Mouse (Mus musculus) thymus, postnatal 14 days (tissue): ENCODE measurements around the gene Wdr89.
"Not testable (repeated sequence)": the region's sequence is repeated elsewhere in the genome, so short reads cannot be mapped to it uniquely, and the experiment has no call there.

ENCODE experiments used
- DNase-seq: peaks from one replicate; pipeline ENCODE4 v3.0.0; 2021

Gene Wdr89

DNA sequence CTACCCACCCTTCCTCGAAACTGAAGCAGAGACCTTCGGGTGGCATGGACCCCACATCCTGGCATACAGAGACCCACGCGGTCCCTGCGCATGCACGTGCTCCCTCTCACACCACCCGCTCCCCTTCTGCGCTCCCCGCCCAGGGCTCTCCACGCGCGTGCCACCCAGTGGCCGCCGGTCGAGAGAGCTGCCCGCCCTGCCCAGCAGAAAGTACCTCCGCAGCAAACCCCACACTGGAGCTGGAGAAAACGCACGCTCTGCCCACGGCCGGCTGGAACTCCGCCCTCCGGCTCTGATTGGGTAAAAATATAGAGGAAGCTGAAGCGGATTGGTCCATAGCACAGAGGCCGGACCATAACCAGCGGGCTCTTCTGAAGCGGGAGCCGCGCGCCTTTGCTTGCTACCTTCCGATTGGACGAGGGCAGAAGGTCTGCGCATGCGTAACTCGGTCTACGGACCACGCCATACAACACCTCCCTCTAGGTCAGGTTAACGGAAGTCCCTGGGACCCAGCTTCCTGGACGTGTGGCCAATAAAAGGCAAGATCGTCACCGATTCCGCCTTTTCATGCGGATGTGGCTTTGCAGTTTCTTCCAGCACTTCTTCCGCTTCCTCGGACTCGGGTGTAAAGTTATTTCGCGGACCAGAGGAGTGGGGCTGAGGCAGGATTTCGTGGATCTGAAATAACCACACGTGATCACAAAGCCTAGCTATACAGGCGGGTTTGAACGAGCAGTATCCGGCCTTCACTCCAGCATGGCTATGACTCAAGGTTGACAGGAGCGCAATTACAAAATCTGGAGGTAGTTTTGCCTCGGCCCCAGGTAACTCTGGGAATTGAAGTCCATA lies at the start of gene Wdr89:
Gene Wdr89, minus strand, starts transcription at position 280 of the 849 bp plus-strand sequence.
- peak; percentile 99 for DNase-seq

DNA sequence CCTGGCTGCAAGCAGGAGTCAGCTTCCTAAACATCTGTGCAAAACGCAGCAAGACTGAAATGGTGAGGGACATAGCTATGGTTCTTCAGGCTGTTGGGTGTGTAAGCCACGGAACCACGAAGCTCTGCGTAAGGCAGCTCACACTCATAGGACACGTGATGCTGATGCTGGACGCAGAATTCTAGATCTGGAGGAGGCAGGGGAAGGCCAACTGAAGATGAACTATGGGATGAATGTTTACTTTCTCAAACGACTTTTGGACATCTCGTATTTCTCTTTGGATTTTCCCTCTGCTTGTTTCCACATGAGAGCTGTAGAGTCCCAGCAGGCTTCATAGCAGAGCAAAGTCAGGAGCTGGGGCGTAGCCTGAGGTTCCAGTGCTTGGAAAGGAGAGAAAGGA lies 44.3 kb upstream of the Wdr89 start:
- DNase-seq, result no peak

DNA sequence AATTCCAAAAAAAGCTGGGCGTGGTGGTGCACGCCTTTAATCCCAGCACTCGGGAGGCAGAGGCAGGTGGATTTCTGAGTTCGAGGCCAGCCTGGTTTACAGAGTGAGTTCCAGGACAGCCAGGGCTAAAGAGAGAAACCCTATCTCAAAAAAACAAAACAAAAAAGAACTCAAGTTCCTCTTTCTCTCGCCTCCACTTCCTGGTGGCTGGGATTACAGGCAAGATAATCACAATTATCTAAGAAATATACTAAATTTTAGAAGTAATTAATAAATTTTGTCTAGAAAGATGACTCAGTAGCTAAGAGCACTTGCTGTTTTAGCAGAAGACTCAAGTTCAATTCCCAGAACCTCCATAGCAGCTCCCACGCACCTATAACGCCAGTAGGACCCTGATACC lies 43.6 kb upstream of the Wdr89 start:
- not testable (repeated sequence) for DNase-seq

DNA sequence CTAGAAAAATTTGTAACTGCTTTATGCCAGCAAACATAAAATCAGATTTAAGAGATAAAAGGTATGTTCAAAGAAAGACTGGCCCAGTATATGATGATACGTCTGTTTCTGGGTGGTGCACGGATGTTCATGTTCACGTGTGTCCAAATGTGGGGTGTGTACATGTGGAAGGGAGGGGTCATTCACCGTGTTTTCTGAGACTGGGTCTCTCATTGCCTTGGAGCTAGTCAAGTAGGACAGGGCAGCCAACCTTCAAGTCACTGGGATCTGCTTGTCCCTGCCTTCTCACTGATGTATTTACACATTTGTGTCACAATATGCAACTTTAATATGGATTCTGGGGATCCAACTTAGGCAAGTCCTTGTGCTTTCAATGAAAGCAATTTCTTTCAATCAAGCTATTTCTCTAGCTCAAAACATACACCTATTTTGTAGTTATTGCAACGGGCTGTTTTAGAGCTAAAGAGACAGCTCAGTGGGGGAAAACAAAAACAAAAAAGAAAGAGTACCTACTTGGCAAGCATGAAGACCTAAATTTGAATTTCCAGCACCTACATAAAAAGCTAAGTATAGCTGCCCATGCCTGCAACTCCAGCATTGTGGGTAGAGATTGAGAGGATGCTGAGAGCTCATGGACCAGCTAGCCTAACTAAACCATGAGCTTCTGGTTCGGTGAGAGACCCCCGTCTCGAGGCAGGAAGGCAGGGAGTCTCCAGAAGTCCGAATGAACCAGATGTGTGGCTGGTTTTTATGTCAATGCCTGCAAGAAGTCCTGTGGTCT lies 41.4 kb upstream of the Wdr89 start:
- no peak for DNase-seq

DNA sequence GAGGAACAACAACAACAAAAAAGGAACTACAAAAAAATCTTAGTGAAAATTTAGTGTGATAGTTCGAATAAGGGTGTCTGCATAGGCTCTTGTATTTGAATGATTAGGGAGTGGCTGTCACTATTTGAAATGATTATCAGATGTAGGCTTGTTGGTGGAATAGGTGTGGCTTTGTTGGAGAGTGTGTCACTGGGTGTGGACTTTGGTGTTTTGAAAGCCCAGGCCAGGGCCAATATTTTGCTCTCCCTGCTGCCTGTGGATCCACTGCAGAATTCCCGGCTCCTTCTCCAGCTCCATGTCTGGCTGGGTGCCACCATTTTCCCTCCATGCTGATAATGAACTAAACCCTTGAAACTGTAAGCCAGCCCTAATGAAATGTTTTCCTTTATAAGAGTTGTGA lies 40.2 kb upstream of the Wdr89 start:
- no peak for DNase-seq

DNA sequence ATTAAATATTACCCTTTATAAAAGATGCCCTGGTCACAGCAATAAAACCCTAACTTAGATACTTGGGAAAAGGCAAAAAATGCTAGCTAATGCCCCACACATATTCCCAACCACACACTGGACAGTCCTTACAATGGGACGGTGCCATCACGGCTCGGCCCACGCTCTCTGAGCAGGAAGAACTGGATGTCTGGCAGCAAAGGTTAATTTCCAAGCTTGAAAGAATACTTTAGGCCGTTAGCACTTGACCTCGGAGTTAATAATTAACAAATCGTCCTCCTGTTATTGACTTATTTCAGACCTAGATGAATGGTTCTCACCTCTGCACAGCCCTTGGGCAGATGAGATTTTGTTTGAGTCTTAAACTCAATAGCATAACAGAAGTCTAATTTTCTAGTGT lies 37.3 kb upstream of the Wdr89 start:
- no peak for DNase-seq

DNA sequence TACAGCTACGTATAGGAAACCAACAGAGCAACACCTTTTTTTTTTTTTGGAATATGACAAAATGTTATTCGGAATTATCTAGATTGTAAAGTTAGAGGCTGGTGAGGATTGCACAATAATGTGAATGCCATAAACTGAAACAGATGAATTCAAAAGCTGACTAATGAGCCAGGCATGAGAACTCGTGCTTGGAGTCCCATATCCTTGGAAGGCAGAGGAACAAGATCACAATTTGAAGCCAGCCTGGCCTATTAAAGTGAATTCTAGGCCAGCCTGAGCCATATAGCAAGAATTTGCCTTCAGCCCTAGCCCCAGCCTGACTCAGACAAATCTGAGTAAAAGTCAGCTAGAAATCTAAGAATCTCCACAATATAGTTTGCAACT lies 33.4 kb upstream of the Wdr89 start:
- no peak for DNase-seq

DNA sequence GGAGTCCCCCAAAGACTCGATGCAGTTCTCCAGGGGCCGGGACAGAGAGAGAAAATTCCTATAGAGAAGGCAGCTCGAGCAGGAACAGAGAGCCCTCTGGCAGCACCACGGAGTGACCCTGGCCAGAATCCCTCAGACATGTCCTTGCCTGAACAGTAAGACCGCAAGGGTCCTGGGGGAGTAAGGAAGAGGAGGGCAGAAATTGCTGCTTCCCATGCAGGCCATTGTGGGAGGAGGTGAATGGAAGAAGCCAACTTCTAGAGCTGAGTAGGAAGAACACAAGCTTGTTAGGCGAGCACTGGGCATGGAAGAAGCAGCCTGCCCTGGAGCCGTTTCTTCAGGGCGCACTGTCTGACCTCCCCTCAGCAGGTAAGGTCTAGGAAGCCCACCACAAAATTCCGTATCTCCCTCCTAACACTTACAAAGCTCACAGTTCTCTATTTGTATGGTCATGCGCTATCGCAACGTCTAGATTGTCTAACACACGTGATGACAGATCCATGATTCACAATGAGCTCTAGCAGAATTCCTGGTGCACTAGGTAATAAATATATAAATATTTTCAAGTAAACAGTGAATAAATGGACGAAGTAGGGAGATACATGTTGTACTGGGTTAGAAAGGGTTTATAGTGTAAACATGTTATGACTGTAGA lies 32.9 kb upstream of the Wdr89 start:
- DNase-seq, result no peak

DNA sequence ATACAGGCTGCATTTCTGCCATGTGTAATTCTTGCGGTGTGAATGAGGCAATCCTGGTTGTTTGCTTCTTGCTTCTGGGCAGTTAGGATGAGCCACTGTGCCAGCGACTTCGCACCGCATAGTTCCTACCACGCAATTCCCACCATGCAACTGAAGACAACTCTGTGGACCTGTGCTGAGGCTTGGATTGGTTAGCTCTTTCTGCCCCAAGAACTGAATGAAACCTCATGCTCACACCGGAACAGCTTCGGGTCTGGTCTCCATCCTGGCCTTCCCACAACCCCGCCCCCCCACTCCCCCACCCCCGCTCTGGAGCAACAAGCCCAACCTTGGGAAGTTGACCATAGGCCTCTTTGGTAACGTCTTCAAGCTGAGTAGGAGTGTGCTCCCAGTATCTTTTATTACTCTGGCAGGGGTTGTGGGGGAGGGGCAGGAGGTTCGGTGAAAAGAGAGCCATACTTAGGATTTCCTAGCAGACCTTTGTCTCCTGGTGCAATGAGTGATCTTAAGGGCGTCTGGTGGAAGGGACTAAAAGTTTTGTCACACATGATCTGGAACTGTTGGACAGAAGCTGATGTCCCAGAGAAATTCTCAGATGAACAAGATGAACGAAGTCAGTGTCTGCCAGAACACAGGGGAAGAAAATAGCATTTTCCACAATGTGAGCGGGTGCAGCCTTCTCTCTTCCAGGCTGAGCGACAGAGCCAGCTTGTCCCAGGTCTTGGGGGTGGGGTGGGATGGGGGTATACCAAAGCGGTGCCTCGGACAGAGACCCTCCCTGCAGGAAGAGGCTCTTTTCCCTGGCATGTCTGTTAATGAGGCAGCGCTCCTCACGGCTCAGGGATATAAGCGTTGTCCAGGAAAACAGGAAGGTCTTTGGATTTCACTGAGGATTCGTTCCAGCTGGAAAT lies 32.1 kb upstream of the Wdr89 start:
- DNase-seq, result no peak

DNA sequence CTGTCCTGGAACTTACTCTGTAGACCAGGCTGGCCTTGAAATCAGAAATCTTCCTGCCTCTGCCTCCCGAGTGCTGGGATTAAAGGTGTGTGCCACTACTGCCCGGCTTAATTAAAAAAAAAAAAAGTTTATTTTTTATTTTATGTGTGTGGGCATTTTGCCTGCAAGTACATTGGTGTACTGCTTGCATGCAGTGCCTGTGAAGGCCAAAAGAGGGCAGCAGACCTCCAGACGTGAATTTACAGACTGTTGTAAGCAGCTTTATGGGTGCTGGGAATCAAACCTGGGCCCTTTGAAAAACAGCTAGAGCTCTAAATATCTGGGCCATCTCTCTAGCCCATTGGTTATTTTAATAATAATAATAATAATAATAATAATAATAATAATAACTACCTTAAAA lies 29.4 kb upstream of the Wdr89 start:
- DNase-seq, result peak; percentile 12

DNA sequence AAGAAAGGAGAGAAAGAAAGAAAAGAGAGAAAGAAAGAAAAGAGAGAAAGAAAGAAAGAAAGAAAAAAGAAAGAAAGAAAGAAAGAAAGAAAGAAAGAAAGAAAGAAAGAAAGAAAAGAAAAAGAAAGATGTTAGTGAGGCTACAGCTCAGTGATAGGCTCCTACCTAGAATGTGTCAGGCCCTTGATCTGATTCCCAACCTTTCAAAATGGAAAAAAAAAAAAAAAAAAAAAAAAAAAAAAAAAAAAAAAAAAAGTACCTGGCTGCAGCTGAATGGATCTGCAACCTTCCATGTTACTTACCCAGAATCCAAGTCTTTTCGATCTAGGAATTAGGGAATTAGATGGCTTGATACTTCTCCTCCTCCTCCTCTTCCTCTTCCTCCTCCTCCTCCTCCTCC lies 26.5 kb upstream of the Wdr89 start:
- not testable (repeated sequence) for DNase-seq

DNA sequence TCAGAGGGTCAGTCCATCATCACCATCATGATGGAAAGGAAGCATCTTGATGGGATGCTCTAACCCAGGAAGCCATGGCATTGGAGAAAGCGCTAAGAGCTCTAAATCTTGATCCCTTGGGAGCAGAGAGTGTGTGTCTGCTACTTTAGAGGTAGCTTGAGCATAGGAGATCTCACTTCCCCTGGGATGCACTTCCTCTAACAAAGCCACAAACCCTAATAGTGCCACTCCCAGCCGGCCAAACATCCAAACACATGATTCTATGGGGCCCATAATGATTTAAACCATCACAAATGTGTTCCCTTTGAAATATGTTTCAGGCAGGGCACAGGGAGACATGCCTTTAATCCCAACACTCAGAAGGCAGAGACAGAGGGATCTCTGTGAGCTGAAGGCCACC lies 19.7 kb upstream of the Wdr89 start:
- no peak for DNase-seq

DNA sequence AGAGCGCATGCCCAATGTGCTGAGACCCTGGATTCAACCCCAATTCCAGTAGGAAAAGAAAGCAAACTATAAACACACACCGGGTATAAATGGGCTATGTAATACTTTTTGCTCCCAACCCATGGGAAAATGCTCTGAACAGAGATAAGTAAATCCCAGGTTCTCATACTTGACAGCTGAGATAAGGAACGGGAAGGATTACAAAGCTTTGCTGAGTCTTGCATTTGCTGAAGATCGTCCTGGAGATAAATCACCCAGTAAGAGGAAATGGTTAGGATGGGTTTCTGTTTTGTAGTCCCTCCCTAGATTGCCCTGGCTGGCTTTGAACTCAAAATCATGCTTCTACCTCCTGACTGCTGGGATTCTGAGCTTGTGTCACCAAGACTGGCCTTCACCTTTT lies 18.0 kb upstream of the Wdr89 start:
- no peak for DNase-seq

DNA sequence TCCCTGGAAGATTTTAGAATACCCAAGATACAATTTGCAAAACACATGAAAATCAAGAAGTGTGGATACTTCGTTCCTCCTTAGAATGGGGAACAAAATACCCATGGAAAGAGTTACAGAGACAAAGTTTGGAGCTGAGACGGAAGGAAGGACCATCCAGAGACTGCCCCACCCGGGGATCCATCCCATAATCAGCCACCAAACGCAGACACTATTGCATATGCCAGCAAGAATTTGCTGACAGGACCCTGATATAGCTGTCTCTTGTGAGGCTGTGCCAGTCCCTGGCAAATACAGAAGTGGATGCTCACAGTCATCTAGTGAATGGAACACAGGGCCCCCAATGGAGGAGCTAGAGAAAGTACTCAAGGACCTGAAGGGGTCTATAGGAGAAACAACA lies 14.7 kb upstream of the Wdr89 start:
- DNase-seq, result not testable (repeated sequence)

DNA sequence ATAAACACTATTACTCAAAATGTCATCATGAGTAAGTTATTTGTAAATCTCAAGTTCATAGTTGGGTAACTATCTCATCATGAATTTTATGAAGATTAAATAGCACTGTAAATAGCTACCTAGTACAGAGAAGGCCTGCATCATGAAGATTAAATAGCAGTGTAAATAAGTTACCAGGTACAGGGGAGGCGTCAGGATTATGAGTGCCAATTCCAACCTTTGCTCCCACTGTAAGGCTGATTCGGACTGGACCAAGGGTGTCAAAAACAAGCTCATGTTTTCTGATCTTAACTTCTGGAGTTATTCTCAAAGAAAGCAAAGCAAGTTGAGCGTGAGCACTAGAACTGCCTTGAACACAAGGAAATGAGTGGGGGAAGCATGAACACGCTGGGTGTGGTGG lies 14.3 kb upstream of the Wdr89 start:
- no peak for DNase-seq

DNA sequence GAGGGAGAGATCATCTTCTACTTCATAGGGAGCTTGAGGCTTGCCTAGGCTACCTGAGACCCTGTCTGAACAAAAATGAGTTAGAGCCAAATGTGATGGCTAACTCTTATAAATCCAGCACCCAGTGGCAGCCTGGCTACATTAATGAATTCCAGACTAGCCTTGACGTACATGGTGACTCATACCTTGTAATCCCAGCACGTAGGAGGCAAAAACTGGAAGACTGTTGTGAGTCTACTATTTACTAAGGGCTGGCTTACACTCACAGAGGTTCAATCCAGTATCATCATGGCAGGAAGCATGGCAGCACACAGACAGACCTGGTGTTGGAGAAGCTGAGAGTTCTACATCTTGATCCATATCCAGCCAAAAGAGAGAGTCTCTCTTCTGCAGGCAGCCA lies 13.5 kb upstream of the Wdr89 start:
- no peak for DNase-seq

DNA sequence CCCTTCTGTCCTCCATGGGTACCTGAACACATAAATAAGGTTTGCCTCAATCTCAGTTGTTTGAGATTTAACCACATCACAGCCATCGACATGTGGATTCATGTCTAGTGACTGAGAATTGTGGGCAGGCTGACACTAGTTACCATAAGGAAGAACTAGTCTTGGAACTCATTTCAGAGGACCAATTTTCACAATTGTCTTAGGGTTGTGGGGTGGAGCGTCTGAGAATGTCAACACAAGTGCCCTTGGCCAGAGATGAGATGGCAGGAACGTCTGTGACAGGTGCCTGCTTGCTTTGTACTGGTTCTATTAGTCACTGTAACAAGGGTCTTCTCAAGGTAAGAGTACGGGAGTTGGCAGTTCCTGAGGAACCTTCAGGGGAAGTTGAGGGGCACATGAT lies 11.8 kb upstream of the Wdr89 start:
- DNase-seq, result no peak

DNA sequence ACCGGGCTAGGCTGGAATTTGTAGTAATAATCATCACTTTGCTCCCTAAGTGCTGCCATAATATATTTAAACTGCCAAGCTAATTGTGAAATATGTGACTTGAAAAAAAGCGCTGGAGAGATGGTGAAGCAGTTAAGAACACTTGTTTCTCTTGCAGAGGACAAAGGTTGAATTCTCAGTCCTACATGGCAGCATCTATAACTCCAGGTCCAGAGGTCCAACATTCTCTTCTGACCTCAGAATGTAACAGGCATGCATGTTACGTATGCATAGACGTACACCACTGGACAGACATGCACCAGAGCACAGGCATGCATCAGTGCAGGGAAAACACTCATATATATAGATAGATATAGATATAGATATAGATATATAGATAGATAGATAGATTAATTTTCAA lies 9.1 kb upstream of the Wdr89 start:
- no peak for DNase-seq

DNA sequence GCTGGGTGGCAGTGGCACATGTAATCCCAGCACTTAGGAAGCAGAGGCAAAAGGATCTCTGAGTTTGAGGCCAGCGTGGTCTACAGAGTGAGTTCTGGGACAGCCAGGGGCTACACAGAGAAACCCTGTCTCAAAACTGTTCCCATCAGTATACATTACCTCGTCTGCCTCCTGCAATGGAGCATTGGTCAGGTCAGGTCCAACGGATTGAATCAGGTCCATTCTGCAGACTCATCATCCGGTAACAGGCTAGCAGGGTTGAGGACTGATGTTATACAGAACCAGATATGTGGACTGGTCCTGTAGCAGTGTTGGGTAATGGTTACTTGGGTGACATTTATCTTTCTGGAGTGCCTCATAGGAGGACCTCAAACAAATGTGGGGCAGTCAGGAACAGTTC lies 3.3 kb upstream of the Wdr89 start:
- no peak for DNase-seq

DNA sequence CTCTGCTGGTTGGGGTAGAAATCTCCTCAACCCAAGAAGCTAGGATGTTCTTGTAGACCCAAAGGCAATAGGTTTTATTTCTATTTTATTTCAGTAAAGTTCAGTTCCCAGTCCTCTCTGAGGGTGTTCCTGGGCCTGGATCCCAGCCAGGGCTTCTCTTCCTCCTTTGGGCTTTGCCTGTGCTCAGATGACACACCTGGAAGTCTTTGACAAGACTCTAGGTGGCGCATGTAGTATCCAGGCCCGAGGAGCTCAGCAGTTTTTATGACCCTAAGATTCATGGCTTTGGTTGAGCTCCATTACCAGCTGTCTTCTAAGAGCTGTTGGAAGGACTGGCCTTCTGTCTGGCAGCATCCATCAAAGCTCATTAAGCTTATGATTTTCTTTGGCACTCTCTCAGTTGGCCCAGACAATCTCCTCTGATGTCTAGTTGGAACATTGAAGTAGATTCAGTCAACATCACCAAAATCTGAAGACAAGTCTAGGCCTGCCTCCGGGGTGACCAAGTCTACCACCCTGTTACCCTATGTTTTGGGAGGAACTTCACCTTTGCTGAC lies 2.5 kb upstream of the Wdr89 start:
- peak; percentile 19 for DNase-seq

DNA sequence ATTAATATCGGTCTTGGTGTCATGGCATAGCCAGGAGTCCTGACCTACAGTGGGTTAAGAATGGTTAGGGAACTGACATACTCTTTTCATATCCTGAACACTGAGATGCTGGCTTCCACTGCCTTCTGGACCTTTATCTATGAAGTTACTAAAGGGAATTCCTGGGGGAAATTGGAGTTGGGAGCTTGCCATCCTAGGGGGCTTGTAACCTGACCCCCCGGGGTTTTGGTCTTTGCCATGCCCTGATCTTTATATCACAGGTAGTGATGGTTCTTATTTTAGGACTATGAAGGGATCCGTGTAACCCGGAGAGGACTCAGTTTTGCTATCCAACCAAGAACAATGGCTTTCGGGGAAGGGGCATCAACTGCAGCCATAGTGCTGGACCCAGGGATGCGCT lies 1.3 kb upstream of the Wdr89 start:
- DNase-seq, result no peak

DNA sequence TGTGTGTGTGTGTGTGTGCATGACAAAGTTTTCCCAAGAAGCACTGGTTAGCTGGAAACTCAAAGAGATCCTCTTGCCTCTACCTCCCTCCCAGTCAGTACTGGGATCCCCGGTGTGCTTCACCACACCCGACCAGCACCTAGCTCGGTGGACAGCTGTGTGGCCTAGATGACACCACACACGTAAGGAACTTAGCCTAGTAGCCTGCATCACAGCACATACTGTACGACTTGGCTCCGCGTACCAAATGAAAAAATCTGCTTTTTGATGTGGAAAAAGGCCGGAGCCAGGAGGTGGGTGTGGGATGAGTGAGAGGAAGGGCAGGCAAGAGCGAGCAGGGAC lies 450 bp downstream of the Wdr89 start:
- no peak for DNase-seq

DNA sequence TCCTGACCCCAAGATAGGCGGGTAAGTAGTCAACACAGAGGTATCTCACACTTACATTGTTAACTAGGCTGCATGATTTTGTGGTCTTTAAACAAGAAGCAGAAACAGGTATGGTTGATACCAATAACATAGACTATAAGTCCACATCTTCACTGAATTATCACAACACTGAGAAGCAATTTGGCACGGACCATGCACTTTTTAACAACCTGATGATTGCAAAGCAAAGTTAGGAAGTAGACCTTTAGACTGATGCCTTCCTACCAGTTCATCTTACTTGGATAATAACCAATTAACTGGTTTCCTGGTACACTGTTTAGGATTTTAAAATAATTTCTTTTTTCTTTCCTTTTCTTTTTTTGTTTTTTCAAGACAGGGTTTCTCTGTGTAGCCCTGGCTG lies 1.1 kb downstream of the Wdr89 start:
- DNase-seq, result no peak
